Mouse (Mus musculus): ENCODE data around the gene Thbs2.

Gene Thbs2

GRCm38 (mm10) chr17:14696281-14696795 is 2.3 kb upstream of the Thbs2 start:
- DNase-seq (ENCODE audit: low spot score) = no peak

GRCm38 (mm10) chr17:14693048-14693993 is 714 bp downstream of the Thbs2 start:
- DNase-seq (ENCODE audit: low spot score) = no peak

GRCm38 (mm10) chr17:14691901-14692300 is 2.1 kb downstream of the Thbs2 start:
- peak; percentile 32 for DNase-seq (ENCODE audit: low spot score)

- DNase-seq (ENCODE audit: low spot score) = no peak
Measured at GRCm38 (mm10) chr17:14691197-14691596, 2.8 kb downstream of the Thbs2 start.

GRCm38 (mm10) chr17:14682836-14683235 is 11.2 kb downstream of the Thbs2 start:
- no peak for DNase-seq (ENCODE audit: low spot score)

- no peak for DNase-seq (ENCODE audit: low spot score)
Measured at GRCm38 (mm10) chr17:14681047-14681446, 13.0 kb downstream of the Thbs2 start.

- DNase-seq (ENCODE audit: low spot score) = no peak
Measured at GRCm38 (mm10) chr17:14677198-14677597, 16.8 kb downstream of the Thbs2 start.

GRCm38 (mm10) chr17:14675517-14675916 is 18.5 kb downstream of the Thbs2 start:
- DNase-seq (ENCODE audit: low spot score) = no peak

GRCm38 (mm10) chr17:14672402-14672801 is 21.6 kb downstream of the Thbs2 start:
- peak; percentile 45 for DNase-seq (ENCODE audit: low spot score)

GRCm38 (mm10) chr17:14667225-14667624 is 26.8 kb downstream of the Thbs2 start:
- DNase-seq (ENCODE audit: low spot score) = no peak

GRCm38 (mm10) chr17:14666451-14666850 is 27.6 kb downstream of the Thbs2 start:
- DNase-seq (ENCODE audit: low spot score) = no peak

GRCm38 (mm10) chr17:14663366-14663765 is 30.7 kb downstream of the Thbs2 start:
- DNase-seq (ENCODE audit: low spot score) = no peak

GRCm38 (mm10) chr17:14662409-14662808 is 31.6 kb downstream of the Thbs2 start:
- DNase-seq (ENCODE audit: low spot score) = no peak

- DNase-seq (ENCODE audit: low spot score) = no peak
Measured at GRCm38 (mm10) chr17:14659746-14660145, 34.3 kb downstream of the Thbs2 start.

- DNase-seq (ENCODE audit: low spot score) = no peak
Measured at GRCm38 (mm10) chr17:14658123-14658522, 35.9 kb downstream of the Thbs2 start.

GRCm38 (mm10) chr17:14657123-14657522 is 36.9 kb downstream of the Thbs2 start:
- DNase-seq (ENCODE audit: low spot score) = no peak

GRCm38 (mm10) chr17:14654981-14655380 is 39.1 kb downstream of the Thbs2 start:
- no peak for DNase-seq (ENCODE audit: low spot score)

GRCm38 (mm10) chr17:14652013-14652412 is 42.0 kb downstream of the Thbs2 start:
- DNase-seq (ENCODE audit: low spot score) = no peak

GRCm38 (mm10) chr17:14647996-14648640 is 45.9 kb downstream of the Thbs2 start:
- no peak for DNase-seq (ENCODE audit: low spot score)

- DNase-seq (ENCODE audit: low spot score) = no peak
Measured at GRCm38 (mm10) chr17:14643996-14644395, 50.0 kb downstream of the Thbs2 start.

GRCm38 (mm10) chr17:14640351-14641115 is 53.5 kb downstream of the Thbs2 start:
- peak; percentile 44 for DNase-seq (ENCODE audit: low spot score)

All from ovary, postnatal 14 days (tissue).